Mouse (Mus musculus): ENCODE measurements at regions not wholly inside any gene's neighbourhood (a gene's known extent, or its start where the extent isn't known, plus 50 kb on each side); places are given as distances from the start of the nearest gene placed in this dataset.

GRCm38 (mm10) chr10:96685991-96686601, 69.3 kb downstream of the Btg1 start:
- ATAC-seq (ENCODE audit: insufficient number of reproducible peaks, low FRiP score, low TSS enrichment, low read depth), result no peak
- H3K4me2 ChIP-seq (replicated peaks), result no peak overlapping the region
- H3K27me3 ChIP-seq, result no peaks in the 10 kb centered on the region
- no peaks in the 10 kb centered on the region for H3K36me3 ChIP-seq
- H3K4me1 ChIP-seq, result peaks cover 23% of the 10 kb centered on the region
- no peak overlapping the region for H3K4me3 ChIP-seq (replicated peaks)
- H3K9ac ChIP-seq, result no peak overlapping the region
- peak overlapping the region; percentile 76 for H3K27ac ChIP-seq (replicated peaks)
- H3K9me3 ChIP-seq (replicated peaks), result no peaks in the 10 kb centered on the region
- WGBS, result 64% methylated on average over 5 of the region's 5 CpGs

DNA sequence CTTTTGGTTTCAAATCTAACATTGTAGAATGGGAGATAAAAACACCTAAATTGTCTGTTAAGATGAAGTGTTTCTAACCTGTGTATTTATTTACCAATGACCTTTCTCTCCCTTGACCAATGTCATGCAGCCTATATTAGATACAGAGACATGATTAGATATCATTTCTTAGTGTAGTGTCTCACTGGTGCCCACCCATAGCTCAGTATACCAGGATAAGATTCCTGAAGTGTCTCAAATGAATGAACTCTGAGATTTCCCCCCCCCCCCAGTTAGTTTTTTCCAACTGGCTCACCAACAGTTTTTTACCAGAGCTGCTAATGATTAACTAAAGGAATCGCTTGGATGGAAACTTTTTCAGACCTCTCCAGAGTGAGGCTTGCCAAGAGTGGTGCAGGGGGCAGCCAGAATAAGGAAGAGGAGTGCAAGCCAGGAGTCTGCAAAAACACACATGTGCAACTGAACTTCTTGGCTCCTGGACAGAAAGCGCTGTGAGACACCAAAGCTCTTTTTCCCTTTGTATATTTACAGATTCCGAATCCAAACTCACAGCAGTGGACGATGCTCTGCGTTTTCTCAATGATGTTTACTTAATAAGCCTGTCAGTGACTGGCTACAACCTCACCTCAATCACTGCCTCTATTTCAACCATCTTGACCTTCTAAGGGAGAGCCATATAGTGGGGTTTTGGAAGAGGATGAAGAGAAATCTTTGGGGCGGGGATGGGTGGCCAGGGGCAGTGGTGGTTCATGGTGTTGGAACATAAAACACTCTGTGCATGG, 70.0 kb downstream of the Btg1 start:
- no peaks in the 10 kb centered on the region for H3K27me3 ChIP-seq
- H3K9ac ChIP-seq, result no peak overlapping the region
- no peak overlapping the region; the same call in 1 of the 2 replicates for H3K4me2 ChIP-seq (replicated peaks)
- H3K4me3 ChIP-seq (replicated peaks), result no peak overlapping the region
- H3K4me1 ChIP-seq, result peaks cover 24% of the 10 kb centered on the region
- peak overlapping the region; percentile 76 for H3K27ac ChIP-seq (replicated peaks)
- no peaks in the 10 kb centered on the region for H3K36me3 ChIP-seq
- 40% methylated on average over 6 of the region's 6 CpGs for WGBS
- H3K9me3 ChIP-seq (replicated peaks), result no peaks in the 10 kb centered on the region
- ATAC-seq (ENCODE audit: insufficient number of reproducible peaks, low FRiP score, low TSS enrichment, low read depth), result peak; percentile 83

DNA sequence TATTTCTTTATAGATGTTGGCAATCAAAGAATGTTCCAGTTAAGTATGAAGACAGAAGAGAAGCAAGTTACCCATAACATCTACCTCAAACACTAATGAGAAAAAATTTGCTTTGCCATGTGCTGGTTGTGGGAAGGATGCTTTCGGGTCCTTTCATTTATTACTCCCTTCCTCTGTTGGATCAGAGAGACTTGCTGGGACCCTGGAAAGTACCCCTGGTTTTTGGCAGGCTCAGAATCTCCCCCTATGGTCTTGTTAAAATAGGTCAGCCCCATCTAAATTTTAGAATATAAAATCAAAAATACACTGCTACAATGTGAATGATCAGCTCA, 70.6 kb downstream of the Btg1 start:
- no peaks in the 10 kb centered on the region for H3K36me3 ChIP-seq
- no peak for ATAC-seq (ENCODE audit: insufficient number of reproducible peaks, low FRiP score, low TSS enrichment, low read depth)
- no peak overlapping the region for H3K9ac ChIP-seq
- H3K4me2 ChIP-seq (replicated peaks), result no peak overlapping the region
- H3K4me3 ChIP-seq (replicated peaks), result no peak overlapping the region
- H3K9me3 ChIP-seq (replicated peaks), result no peaks in the 10 kb centered on the region
- peak overlapping the region; percentile 76 for H3K27ac ChIP-seq (replicated peaks)
- no peaks in the 10 kb centered on the region for H3K27me3 ChIP-seq
- peaks cover 24% of the 10 kb centered on the region for H3K4me1 ChIP-seq
- 75% methylated on average over 1 of the region's 1 CpGs for WGBS

DNA sequence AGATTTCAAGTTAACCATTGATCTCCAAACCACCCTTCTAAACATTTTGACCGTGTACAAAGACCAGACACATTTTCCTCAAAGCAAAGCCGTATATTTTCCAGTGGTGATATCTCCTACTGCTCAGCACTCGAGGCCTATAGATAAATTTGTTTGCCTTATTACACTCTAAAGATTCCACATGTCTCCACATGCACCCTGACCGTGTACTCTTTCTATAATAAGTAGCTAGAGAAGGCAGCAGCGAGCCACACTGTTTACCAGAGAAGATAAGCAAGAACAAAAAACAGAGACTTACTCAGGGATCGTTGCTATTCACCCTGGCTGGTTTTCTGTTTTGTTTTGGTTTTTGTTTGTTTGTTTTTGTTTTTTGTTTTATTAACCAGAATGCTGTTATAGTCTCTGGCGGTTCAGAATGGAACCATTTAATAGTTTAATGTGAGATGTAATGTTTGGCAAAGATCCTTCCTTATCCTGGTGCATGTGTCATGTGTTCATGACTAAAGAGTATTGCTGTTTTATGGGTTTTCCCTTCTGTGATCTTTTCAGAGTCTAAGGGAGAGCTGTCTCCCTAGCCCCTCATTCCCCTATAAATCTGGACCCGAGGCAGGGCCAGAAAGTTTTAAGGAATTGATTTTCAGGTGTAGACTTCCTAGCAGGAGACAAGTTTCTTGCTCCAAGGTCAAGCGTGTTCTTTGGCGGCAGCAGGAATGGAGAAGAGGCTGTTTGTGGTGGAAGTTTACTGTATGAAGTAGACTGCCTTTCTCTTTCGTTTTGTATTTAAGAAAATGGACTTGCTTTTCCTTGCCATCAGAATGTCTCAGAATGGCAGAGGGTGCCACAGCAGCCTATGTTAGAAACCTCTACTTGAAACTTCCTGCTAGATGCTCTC, 73.4 kb downstream of the Btg1 start:
- no peak overlapping the region for H3K4me2 ChIP-seq (replicated peaks)
- 64% methylated on average over 11 of the region's 11 CpGs for WGBS
- no peak for ATAC-seq (ENCODE audit: insufficient number of reproducible peaks, low FRiP score, low TSS enrichment, low read depth)
- no peak overlapping the region for H3K4me3 ChIP-seq (replicated peaks)
- peaks cover 24% of the 10 kb centered on the region for H3K4me1 ChIP-seq
- H3K36me3 ChIP-seq, result no peaks in the 10 kb centered on the region
- no peaks in the 10 kb centered on the region for H3K9me3 ChIP-seq (replicated peaks)
- no peak overlapping the region for H3K9ac ChIP-seq
- H3K27ac ChIP-seq (replicated peaks), result no peak overlapping the region
- no peaks in the 10 kb centered on the region for H3K27me3 ChIP-seq

DNA sequence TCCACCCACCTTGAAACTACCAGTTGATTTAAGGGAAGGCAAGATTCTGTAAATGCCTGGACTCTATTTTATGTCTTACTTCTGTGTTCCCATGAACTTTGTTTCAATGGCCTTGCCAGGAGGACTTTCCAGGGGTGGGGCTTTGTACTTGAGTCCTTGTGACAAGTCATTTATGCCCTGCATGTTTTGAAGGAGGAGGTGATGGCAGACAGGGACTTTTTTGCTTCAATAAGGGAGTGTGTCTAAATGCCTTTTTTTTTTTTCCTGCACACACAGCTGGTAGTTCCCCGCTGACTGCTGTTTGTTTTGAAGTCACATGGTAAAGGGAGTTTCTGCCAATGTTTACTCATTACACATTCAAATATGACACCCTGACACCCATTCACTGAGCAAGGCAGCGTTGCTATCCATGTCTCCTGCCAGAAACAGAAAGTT, 74.1 kb downstream of the Btg1 start:
- no peaks in the 10 kb centered on the region for H3K27me3 ChIP-seq
- WGBS, result 31% methylated on average over 2 of the region's 2 CpGs
- no peaks in the 10 kb centered on the region for H3K9me3 ChIP-seq (replicated peaks)
- no peak overlapping the region for H3K27ac ChIP-seq (replicated peaks)
- H3K4me1 ChIP-seq, result peaks cover 24% of the 10 kb centered on the region
- H3K36me3 ChIP-seq, result no peaks in the 10 kb centered on the region
- no peak overlapping the region for H3K4me2 ChIP-seq (replicated peaks)
- H3K9ac ChIP-seq, result no peak overlapping the region
- no peak for ATAC-seq (ENCODE audit: insufficient number of reproducible peaks, low FRiP score, low TSS enrichment, low read depth)
- no peak overlapping the region for H3K4me3 ChIP-seq (replicated peaks)

DNA sequence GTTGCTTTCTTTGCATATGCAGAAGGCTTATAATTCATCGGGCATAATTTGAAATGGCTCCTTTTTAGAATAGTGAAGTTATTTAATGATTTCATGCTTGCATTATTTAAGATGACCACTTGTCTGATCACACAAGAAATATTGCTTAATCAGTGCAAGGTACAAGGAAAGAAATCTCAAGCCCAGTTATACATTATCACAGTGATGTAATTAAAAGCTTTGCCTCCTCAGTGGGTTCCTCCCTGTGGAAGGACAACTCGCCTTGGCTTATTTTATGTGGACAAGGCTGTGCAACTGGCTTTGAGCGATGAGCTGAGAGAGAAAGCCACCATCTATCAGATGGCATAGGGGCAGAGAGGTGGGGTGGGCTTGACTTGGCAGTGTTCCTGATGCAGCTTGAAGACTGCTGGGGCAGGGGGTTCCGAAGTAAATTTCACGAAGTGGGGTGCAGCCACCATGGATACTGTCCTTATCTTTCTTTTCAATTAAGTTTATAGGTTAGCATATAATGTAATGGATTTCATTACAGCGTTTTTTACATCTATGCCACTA, 74.6 kb downstream of the Btg1 start:
- Histone ChIP-seq H3K4me3 (replicated peaks) (no peak overlapping the region), H3K27ac (replicated peaks) (no peak overlapping the region), H3K9ac (no peak overlapping the region), H3K4me2 (replicated peaks) (no peak overlapping the region), H3K4me1 (peaks cover 19% of the 10 kb centered on the region), H3K9me3 (replicated peaks) (no peaks in the 10 kb centered on the region), H3K36me3 (no peaks in the 10 kb centered on the region), H3K27me3 (no peaks in the 10 kb centered on the region)
- WGBS, result 81% methylated on average over 6 of the region's 6 CpGs
- no peak for ATAC-seq (ENCODE audit: insufficient number of reproducible peaks, low FRiP score, low TSS enrichment, low read depth)

- Histone ChIP-seq H3K9ac (no peak overlapping the region), H3K36me3 (no peaks in the 10 kb centered on the region), H3K27ac (replicated peaks) (no peak overlapping the region), H3K9me3 (replicated peaks) (no peaks in the 10 kb centered on the region), H3K27me3 (no peaks in the 10 kb centered on the region), H3K4me3 (replicated peaks) (no peak overlapping the region), H3K4me2 (replicated peaks) (no peak overlapping the region), H3K4me1 (peaks cover 10% of the 10 kb centered on the region; the same call in 1 of the 2 replicates)
- ATAC-seq (ENCODE audit: insufficient number of reproducible peaks, low FRiP score, low TSS enrichment, low read depth), result no peak
- WGBS, result 76% methylated on average over 7 of the region's 7 CpGs
These were observed 76.0 kb downstream of the Btg1 start for GRCm38 (mm10) chr10:96692821-96693220.

- 64% methylated on average over 6 of the region's 6 CpGs for WGBS
- Histone ChIP-seq H3K9me3 (replicated peaks) (no peaks in the 10 kb centered on the region), H3K4me3 (replicated peaks) (no peak overlapping the region), H3K36me3 (no peaks in the 10 kb centered on the region), H3K4me1 (peaks cover 10% of the 10 kb centered on the region; the same call in 1 of the 2 replicates), H3K9ac (no peak overlapping the region), H3K27me3 (no peaks in the 10 kb centered on the region), H3K27ac (replicated peaks) (no peak overlapping the region), H3K4me2 (replicated peaks) (no peak overlapping the region)
- ATAC-seq (ENCODE audit: insufficient number of reproducible peaks, low FRiP score, low TSS enrichment, low read depth), result no peak
These were observed 77.0 kb downstream of the Btg1 start for GRCm38 (mm10) chr10:96693766-96694165.

DNA sequence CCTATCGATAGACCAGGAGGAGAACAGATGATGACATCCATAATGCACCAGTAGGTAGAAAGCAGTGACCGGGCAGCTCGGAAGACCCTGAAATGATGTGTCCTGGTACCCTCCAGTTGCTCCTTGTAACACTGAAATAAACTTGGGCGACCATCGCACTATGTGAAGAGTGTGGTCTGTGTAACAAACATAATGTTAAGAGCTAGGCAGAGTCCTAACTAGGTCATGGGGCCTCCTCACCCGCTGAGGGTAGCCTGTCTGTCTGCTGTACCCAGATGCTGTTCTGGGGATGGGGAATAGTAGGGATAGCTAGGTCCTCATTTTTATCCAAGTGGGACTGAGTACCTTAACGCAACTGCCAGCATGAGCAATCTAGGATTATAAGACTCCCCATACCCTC, 79.8 kb downstream of the Btg1 start:
- H3K9ac ChIP-seq, result no peak overlapping the region
- WGBS, result 94% methylated on average over 7 of the region's 7 CpGs
- H3K36me3 ChIP-seq, result no peaks in the 10 kb centered on the region
- H3K9me3 ChIP-seq (replicated peaks), result no peaks in the 10 kb centered on the region
- H3K27me3 ChIP-seq, result no peaks in the 10 kb centered on the region
- H3K4me2 ChIP-seq (replicated peaks), result no peak overlapping the region
- no peaks in the 10 kb centered on the region for H3K4me1 ChIP-seq
- no peak for ATAC-seq (ENCODE audit: insufficient number of reproducible peaks, low FRiP score, low TSS enrichment, low read depth)
- no peak overlapping the region for H3K4me3 ChIP-seq (replicated peaks)
- no peak overlapping the region for H3K27ac ChIP-seq (replicated peaks)

GRCm38 (mm10) chr10:96697781-96698180, 81.0 kb downstream of the Btg1 start:
- no peaks in the 10 kb centered on the region for H3K4me1 ChIP-seq
- 62% methylated on average over 3 of the region's 3 CpGs for WGBS
- H3K4me3 ChIP-seq (replicated peaks), result no peak overlapping the region
- H3K9ac ChIP-seq, result no peak overlapping the region
- H3K9me3 ChIP-seq (replicated peaks), result no peaks in the 10 kb centered on the region
- no peak; the same call in 1 of the 2 replicates for ATAC-seq (ENCODE audit: insufficient number of reproducible peaks, low FRiP score, low TSS enrichment, low read depth)
- no peaks in the 10 kb centered on the region for H3K36me3 ChIP-seq
- H3K27ac ChIP-seq (replicated peaks), result no peak overlapping the region
- H3K4me2 ChIP-seq (replicated peaks), result no peak overlapping the region
- no peaks in the 10 kb centered on the region for H3K27me3 ChIP-seq

GRCm38 (mm10) chr10:96706656-96707055, 89.8 kb downstream of the Btg1 start:
- Histone ChIP-seq H3K4me1 (no peaks in the 10 kb centered on the region), H3K9me3 (replicated peaks) (no peaks in the 10 kb centered on the region), H3K27me3 (no peaks in the 10 kb centered on the region), H3K4me2 (replicated peaks) (no peak overlapping the region), H3K27ac (replicated peaks) (no peak overlapping the region), H3K36me3 (no peaks in the 10 kb centered on the region), H3K9ac (no peak overlapping the region), H3K4me3 (replicated peaks) (no peak overlapping the region)
- no peak for ATAC-seq (ENCODE audit: insufficient number of reproducible peaks, low FRiP score, low TSS enrichment, low read depth)
- 91% methylated on average over 4 of the region's 4 CpGs for WGBS

Measured in embryonic facial prominence, embryonic 15.5 days (tissue).